Mouse (Mus musculus): ENCODE measurements around the gene Anp32b.

- no peak for TF ChIP-seq EP300 (IDR thresholded peaks at IDR 0.05; ENCODE audit: insufficient read depth, low read depth, low read length)
- no peak for TF ChIP-seq CTCF (IDR thresholded peaks at IDR 0.05; ENCODE audit: low read depth, low read length)
- no peak for TF ChIP-seq POLR2A (IDR thresholded peaks at IDR 0.05; ENCODE audit: insufficient read depth, low read length)
These were observed 15.0 kb downstream of the Anp32b start for GRCm38 (mm10) chr4:46465740-46466139.

All from ES-Bruce4 (cell line).